Mouse (Mus musculus): Measurements from ENCODE around the gene BC030867. TPM values are rescaled to one million over a fixed set of nuclear protein-coding genes. Genes with fewer than 3 reads are reported as not detected.

The BC030867 gene
- total RNA-seq, 2 experiments from 2014 or later, result 0.83 to 0.99 TPM

GRCm38 (mm10) chr11:102304141-102304540, 55.5 kb downstream of the BC030867 start:
- intact Hi-C loops (cut with DNase I), result no loop called here
- DNase-seq (ENCODE audit: extremely low spot score in 1 of 2, low spot score in 2 of 2), result no peak

- intact Hi-C loops (cut with DNase I), result no loop called here
- DNase-seq (ENCODE audit: extremely low spot score in 1 of 2, low spot score in 2 of 2), result no peak
Observed at GRCm38 (mm10) chr11:102305359-102305758, 56.7 kb downstream of the BC030867 start.

- no peak for DNase-seq (ENCODE audit: extremely low spot score in 1 of 2, low spot score in 2 of 2)
- intact Hi-C loops (cut with DNase I), result loop anchor here (2.0 kb wide), 2 partner anchors 103 to 123 kb away; partner anchors contain the start of gene Grn
Observed at GRCm38 (mm10) chr11:102308104-102308503, 59.4 kb downstream of the BC030867 start.

GRCm38 (mm10) chr11:102308979-102309378, 60.3 kb downstream of the BC030867 start:
- DNase-seq (ENCODE audit: extremely low spot score in 1 of 2, low spot score in 2 of 2), result peak; percentile 96 to 98
- intact Hi-C loops (cut with DNase I), result loop anchor here (2.0 kb wide), 2 partner anchors 102 to 122 kb away; partner anchors contain the start of gene Grn

GRCm38 (mm10) chr11:102309821-102310617, 61.3 kb downstream of the BC030867 start:
- no peak for DNase-seq (ENCODE audit: extremely low spot score in 1 of 2, low spot score in 2 of 2)
- intact Hi-C loops (cut with DNase I), result loop anchor here (2.0 kb wide), 2 partner anchors 101 to 121 kb away; partner anchors contain the start of gene Grn

GRCm38 (mm10) chr11:102310768-102311695, 62.4 kb downstream of the BC030867 start:
- intact Hi-C loops (cut with DNase I), result no loop called here
- peak in 1 of 2 experiments; percentile 49 for DNase-seq (ENCODE audit: extremely low spot score in 1 of 2, low spot score in 2 of 2)

- intact Hi-C loops (cut with DNase I), result no loop called here
- no peak for DNase-seq (ENCODE audit: extremely low spot score in 1 of 2, low spot score in 2 of 2)
Observed at GRCm38 (mm10) chr11:102311966-102312365, 63.3 kb downstream of the BC030867 start.

- intact Hi-C loops (cut with DNase I), result no loop called here
- no peak for DNase-seq (ENCODE audit: extremely low spot score in 1 of 2, low spot score in 2 of 2)
Observed at GRCm38 (mm10) chr11:102312586-102312985, 63.9 kb downstream of the BC030867 start.

GRCm38 (mm10) chr11:102314321-102314720, 65.6 kb downstream of the BC030867 start:
- intact Hi-C loops (cut with DNase I), result no loop called here
- no peak for DNase-seq (ENCODE audit: extremely low spot score in 1 of 2, low spot score in 2 of 2)

Small RNA genes within 50 kb of the gene (microRNA-seq; reads per million reads assigned to microRNA genes)
- 3.2 reads per million, percentile 4 among the genes with 10 or more reads in this experiment for gene Mir8101

Other genes starting within 250 kb of the BC030867 start
- 10 to 100 TPM; 34.1 to 36.3 TPM for gene Mpp3, start 220.4 kb upstream of the BC030867 start, total RNA-seq (2021)
- gene Cd300lg, start 207.4 kb upstream of the BC030867 start, total RNA-seq (2021), result not detected
- gene Mpp2, start 160.4 kb upstream of the BC030867 start, total RNA-seq (2021), result 100 to 1,000 TPM; 103 to 107 TPM
- not detected for gene Ppy, start 147.6 kb upstream of the BC030867 start, total RNA-seq (2021)
- not detected for gene Pyy, start 141.1 kb upstream of the BC030867 start, total RNA-seq (2021)
- gene Nags, start 103.4 kb upstream of the BC030867 start, total RNA-seq (2021), result under 1 TPM in 1 of 2 experiments, not detected in 1; 0.20 TPM
- gene Tmem101, start 92.5 kb upstream of the BC030867 start, total RNA-seq (2021), result 10 to 100 TPM; 24.3 to 24.4 TPM
- 10 to 100 TPM; 67.6 to 72.3 TPM for gene Lsm12, start 63.6 kb upstream of the BC030867 start, total RNA-seq (2021)
- 10 to 100 TPM; 43.8 to 45.0 TPM for gene G6pc3, start 59.3 kb upstream of the BC030867 start, total RNA-seq (2021)
- 100 to 1,000 TPM; 190 TPM for gene Hdac5, start 18.7 kb upstream of the BC030867 start, total RNA-seq (2021)
- under 1 TPM; 0.49 to 0.71 TPM for gene Asb16, start 19.9 kb downstream of the BC030867 start, total RNA-seq (2021)
- gene Tmub2, start 36.0 kb downstream of the BC030867 start, total RNA-seq (2021), result 10 to 100 TPM; 61.2 to 64.4 TPM
- gene Atxn7l3, start 47.7 kb downstream of the BC030867 start, total RNA-seq (2021), result 100 to 1,000 TPM; 187 TPM
- 100 to 1,000 TPM in 1 of 2 experiments, 10 to 100 TPM in 1; 97.0 to 100 TPM for gene Ubtf, start 70.9 kb downstream of the BC030867 start, total RNA-seq (2021)
- gene Slc4a1, start 117.3 kb downstream of the BC030867 start, total RNA-seq (2021), result 1 to 10 TPM in 1 of 2 experiments, under 1 TPM in 1; 0.47 to 1.2 TPM
- gene Rundc3a, start 144.5 kb downstream of the BC030867 start, total RNA-seq (2021), result 100 to 1,000 TPM; 329 to 332 TPM
- 10 to 100 TPM; 64.8 to 66.7 TPM for gene Slc25a39, start 159.1 kb downstream of the BC030867 start, total RNA-seq (2021)
- 10 to 100 TPM; 79.2 to 79.4 TPM for gene Grn, start 181.4 kb downstream of the BC030867 start, total RNA-seq (2021)
- gene Fam171a2, start 198.8 kb downstream of the BC030867 start, total RNA-seq (2021), result 100 to 1,000 TPM; 125 to 135 TPM
- 1 to 10 TPM; 3.2 to 3.3 TPM for gene Itga2b, start 221.2 kb downstream of the BC030867 start, total RNA-seq (2021)

All from left cerebral cortex, postnatal 10 days (tissue).